Mouse (Mus musculus) lung, postnatal 0 days (tissue): ENCODE measurements around the gene Slc35b2. TPM values are rescaled to one million over a fixed set of nuclear protein-coding genes. Genes with fewer than 3 reads are reported as not detected.

Experiments used
- ATAC-seq: fragments of 200-750 bp; cut with Nextera tagmentation; 2 replicates; pipeline ENCODE4 v1.8.0; 2017; ENCODE audit warnings: moderate library complexity
- DNase-seq: peaks from one replicate; pipeline ENCODE4 v3.0.0-alpha.2; 2016; ENCODE audit warnings: low spot score
- H3K27ac ChIP-seq: fragments of 300-500 bp; sonication (generic); 2 replicates; pipeline ENCODE4 v1.5.1; 2014; ENCODE audit warnings: antibody characterized with exemption, mild to moderate bottlenecking, low read length, mixed read lengths
- H3K27me3 ChIP-seq: fragments of 300-500 bp; sonication (generic); replicated peaks from 2 replicates; pipeline ENCODE4 v1.6.1; 2014; ENCODE audit warnings: low read length, mixed read lengths; ENCODE audit not compliant: insufficient read depth
- H3K36me3 ChIP-seq: fragments of 300-500 bp; sonication (generic); 2 replicates; pipeline ENCODE4 v1.6.1; 2014; ENCODE audit warnings: low read length, mixed read lengths; ENCODE audit not compliant: insufficient read depth
- H3K4me1 ChIP-seq: fragments of 300-500 bp; sonication (generic); 2 replicates; pipeline ENCODE4 v1.6.1; 2014; ENCODE audit warnings: antibody characterized with exemption, low read depth, low read length, mixed read lengths; ENCODE audit not compliant: insufficient read depth
- H3K4me2 ChIP-seq: fragments of 300-500 bp; sonication (generic); replicated peaks from 2 replicates; pipeline ENCODE4 v1.6.1; 2014; ENCODE audit warnings: low read depth, mild to moderate bottlenecking, low read length, moderate library complexity, mixed read lengths
- H3K4me3 ChIP-seq: fragments of 300-500 bp; sonication (generic); 2 replicates; pipeline ENCODE4 v1.5.1; 2014; ENCODE audit warnings: low read depth, low read length
- H3K9ac ChIP-seq: fragments of 300-500 bp; sonication (generic); replicated peaks from 2 replicates; pipeline ENCODE4 v1.6.1; 2014; ENCODE audit warnings: low read depth, mild to moderate bottlenecking
- H3K9me3 ChIP-seq: fragments of 300-500 bp; sonication (generic); 2 replicates; pipeline ENCODE4 v1.6.1; 2016; ENCODE audit warnings: low read length, mixed read lengths
- CTCF ChIP-seq: IDR thresholded peaks from 2 replicates; pipeline ENCODE4 v1.5.1; 2016; ENCODE audit warnings: antibody characterized with exemption, mild to moderate bottlenecking
- EP300 ChIP-seq: IDR thresholded peaks from 2 replicates; pipeline ENCODE4 v1.6.1; 2016; ENCODE audit warnings: antibody characterized with exemption, mild to moderate bottlenecking, control low read depth
- WGBS: fragments of 180-500 bp; shearing (Covaris S2); extraction: QIAGEN DNeasy Blood & Tissue Kit; methylation state at CpG from one replicate; pipeline ENCODE4 v1.1.7; 2014; 5-methylcytosine and 5-hydroxymethylcytosine counted together
- polyA plus RNA-seq: library from polyadenylated mRNA; unstranded; fragments of >200 nt; fragmentation: Nextera tagmentation; extraction: Ambion mirVana; gene quantifications from 2 replicates; pipeline ENCODE4 v1.2.1, GENCODE M21; 2015

Slc35b2 gene
- 84.8 and 85.1 TPM in 2 replicates for polyA plus RNA-seq

- Histone ChIP-seq H3K27me3 (no peaks in the 10 kb centered on the region), H3K9ac (peak within 1 kb of the TSS; percentile 86), H3K36me3 (peaks cover 20% of the 10 kb centered on the region), H3K4me3 (peak within 1 kb of the TSS; percentile 82), H3K4me1 (peaks cover 8% of the 10 kb centered on the region; the same call in 1 of the 2 replicates), H3K4me2 (peak within 1 kb of the TSS; percentile 99), H3K27ac (peak within 1 kb of the TSS; percentile 76), H3K9me3 (no peaks in the 10 kb centered on the region)
- under 1% methylated on average over 52 of the region's 61 CpGs for WGBS
- peak; percentile 96 for ATAC-seq
- peak; percentile 97 for DNase-seq
- TF ChIP-seq EP300, result no peak
- peak; percentile 95 for TF ChIP-seq CTCF
These were observed at the start of gene Slc35b2 for GRCm38 (mm10) chr17:45563655-45564530. Slc35b2 (plus strand) TSS chr17:45563874.

GRCm38 (mm10) chr17:45515204-45515726 is 48.4 kb upstream of the Slc35b2 start:
- no peak overlapping the region for H3K4me3 ChIP-seq
- WGBS, result 62% methylated on average over 15 of the region's 15 CpGs
- H3K9me3 ChIP-seq, result no peaks in the 10 kb centered on the region
- no peak overlapping the region for H3K9ac ChIP-seq
- no peaks in the 10 kb centered on the region for H3K27me3 ChIP-seq
- ATAC-seq (no peak), DNase-seq (no peak)
- H3K36me3 ChIP-seq, result no peaks in the 10 kb centered on the region
- no peaks in the 10 kb centered on the region for H3K4me1 ChIP-seq
- no peak overlapping the region for H3K4me2 ChIP-seq
- H3K27ac ChIP-seq, result no peak overlapping the region
- TF ChIP-seq CTCF, result no peak
- TF ChIP-seq EP300, result no peak

GRCm38 (mm10) chr17:45515806-45516205 is 47.9 kb upstream of the Slc35b2 start:
- Histone ChIP-seq H3K27ac (no peak overlapping the region), H3K9me3 (no peaks in the 10 kb centered on the region), H3K27me3 (no peaks in the 10 kb centered on the region), H3K9ac (no peak overlapping the region), H3K4me2 (no peak overlapping the region), H3K4me1 (no peaks in the 10 kb centered on the region), H3K36me3 (no peaks in the 10 kb centered on the region), H3K4me3 (no peak overlapping the region)
- 78% methylated on average over 10 of the region's 10 CpGs for WGBS
- ATAC-seq (no peak), DNase-seq (no peak)
- TF ChIP-seq EP300, result no peak
- TF ChIP-seq CTCF, result no peak

- 44% methylated on average over 8 of the region's 8 CpGs for WGBS
- Histone ChIP-seq H3K4me3 (no peak overlapping the region), H3K4me2 (no peak overlapping the region), H3K9ac (no peak overlapping the region), H3K9me3 (no peaks in the 10 kb centered on the region), H3K36me3 (no peaks in the 10 kb centered on the region), H3K27ac (no peak overlapping the region), H3K27me3 (no peaks in the 10 kb centered on the region), H3K4me1 (no peaks in the 10 kb centered on the region)
- TF ChIP-seq EP300 (no peak), CTCF (peak; percentile 92)
- DNase-seq (peak; percentile 69), ATAC-seq (peak; percentile 48)
These were observed 47.2 kb upstream of the Slc35b2 start for GRCm38 (mm10) chr17:45516488-45516887.

GRCm38 (mm10) chr17:45517135-45517534 is 46.5 kb upstream of the Slc35b2 start:
- Histone ChIP-seq H3K36me3 (no peaks in the 10 kb centered on the region), H3K4me3 (no peak overlapping the region), H3K4me2 (no peak overlapping the region), H3K27ac (no peak overlapping the region), H3K9me3 (no peaks in the 10 kb centered on the region), H3K4me1 (no peaks in the 10 kb centered on the region), H3K9ac (no peak overlapping the region), H3K27me3 (no peaks in the 10 kb centered on the region)
- DNase-seq (no peak), ATAC-seq (no peak)
- TF ChIP-seq CTCF (no peak), EP300 (no peak)
- 93% methylated on average over 21 of the region's 21 CpGs for WGBS

- DNase-seq, result no peak
- H3K36me3 ChIP-seq, result no peaks in the 10 kb centered on the region
- H3K27ac ChIP-seq, result no peak overlapping the region
- no peaks in the 10 kb centered on the region for H3K9me3 ChIP-seq
- WGBS, result 86% methylated on average over 28 of the region's 28 CpGs
- no peaks in the 10 kb centered on the region for H3K27me3 ChIP-seq
- TF ChIP-seq EP300 (no peak), CTCF (no peak)
- H3K4me1 ChIP-seq, result no peaks in the 10 kb centered on the region
- no peak for ATAC-seq
- no peak overlapping the region for H3K4me3 ChIP-seq
- no peak overlapping the region for H3K4me2 ChIP-seq
- H3K9ac ChIP-seq, result no peak overlapping the region
These were observed 46.0 kb upstream of the Slc35b2 start for GRCm38 (mm10) chr17:45517549-45518215.
